In the genomic region with DNA sequence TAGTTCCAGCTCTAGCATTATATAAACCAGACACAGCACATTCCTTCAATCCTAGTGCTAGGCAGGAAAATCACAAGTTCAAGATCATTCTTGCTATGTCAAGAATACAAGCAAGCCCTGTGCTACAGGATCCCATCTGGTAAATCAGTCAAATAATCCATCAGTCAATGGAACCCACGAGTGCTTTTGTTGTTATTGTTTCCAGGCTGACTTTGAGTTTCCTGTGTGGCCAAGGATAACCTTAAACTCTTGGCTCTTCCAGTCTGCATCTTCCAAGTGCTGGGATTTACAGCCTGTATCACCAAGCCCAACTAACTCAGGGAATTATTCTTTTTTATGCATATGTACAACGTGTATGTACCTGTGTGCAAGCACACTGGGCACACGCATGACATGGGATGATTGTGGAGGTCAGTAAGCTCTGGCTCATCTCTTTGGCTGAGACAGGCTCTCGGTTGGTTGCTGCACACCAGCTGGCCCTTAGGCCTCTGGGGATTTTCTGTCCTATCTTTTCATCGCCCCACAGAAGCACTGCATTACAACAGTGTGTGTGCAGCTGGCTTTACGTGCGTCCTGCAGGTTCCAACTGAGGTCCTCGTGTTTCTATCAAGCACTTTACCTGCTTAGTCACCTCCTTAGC, we compare ENCODE assay signal across 13 mouse cellular contexts.
"Had no signal": no experiment of that assay in that cellular context is flagged by ENCODE, and none has a peak within 500 bp of the region (broad histone marks: within the 10 kb centered on the region; RNA-seq: fewer than 3 reads in every experiment).

No protein-coding gene starts in this region.

- H3K4me3 ChIP-seq: limb, embryonic 10.5 days; liver, embryonic 15.5 days; midbrain, embryonic 15.5 days; neural tube, embryonic 12.5 days had no signal

- DNase-seq: kidney, postnatal 36 days; lung, adult 2 months; lung, postnatal 36 days; right cerebral cortex, adult 18-20 months; right cerebral cortex, postnatal 25 days; thymus, postnatal 36 days had no signal

- H3K9me3 ChIP-seq: limb, embryonic 10.5 days; liver, embryonic 15.5 days; midbrain, embryonic 15.5 days; neural tube, embryonic 12.5 days had no signal

- H3K27me3 ChIP-seq: liver, embryonic 15.5 days; midbrain, embryonic 15.5 days; neural tube, embryonic 12.5 days had no signal

- ATAC-seq: lung, postnatal 0 days; midbrain, embryonic 15.5 days had no signal

- H3K4me1 ChIP-seq: limb, embryonic 10.5 days; midbrain, embryonic 15.5 days had no signal

- H3K9ac ChIP-seq: liver, embryonic 15.5 days; midbrain, embryonic 15.5 days; neural tube, embryonic 12.5 days had no signal

- H3K36me3 ChIP-seq: midbrain, embryonic 15.5 days had no signal

- H3K4me2 ChIP-seq: liver, embryonic 11.5 days; liver, embryonic 15.5 days; midbrain, embryonic 15.5 days; neural tube, embryonic 12.5 days had no signal

- H3K27ac ChIP-seq: kidney, postnatal 0 days; limb, embryonic 10.5 days; liver, embryonic 15.5 days; midbrain, embryonic 15.5 days; neural tube, embryonic 12.5 days had no signal
